Mouse (Mus musculus): ENCODE results near the gene Zc2hc1b. TPM values are rescaled to one million over a fixed set of nuclear protein-coding genes. Genes with fewer than 3 reads are reported as not detected.
"Not testable (repeated sequence)": the region's sequence is repeated elsewhere in the genome, so short reads cannot be mapped to it uniquely, and the experiment has no call there.

Gene Zc2hc1b
- polyA plus RNA-seq, 1 experiment = not detected

DNA sequence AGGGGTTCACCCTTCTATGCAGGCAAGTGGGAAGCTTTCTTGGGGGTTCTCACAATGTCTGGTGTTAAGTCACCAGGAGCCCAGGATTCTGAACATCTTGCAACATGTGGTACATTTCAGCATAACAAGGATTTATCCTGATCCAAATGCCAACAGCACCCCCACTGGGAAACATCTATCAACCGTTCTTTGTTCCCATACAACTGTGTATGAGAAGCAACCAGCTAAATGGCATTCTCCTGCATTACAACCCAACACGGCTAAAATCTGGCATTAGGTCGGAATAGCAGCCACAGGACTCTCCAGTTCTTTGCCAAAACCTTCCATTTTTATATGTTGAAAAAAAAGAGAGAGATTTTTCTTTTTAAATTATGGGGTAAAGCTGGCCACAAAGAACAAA lies 31.7 kb upstream of the Zc2hc1b start:
- Histone ChIP-seq H3K4me3 (ENCODE audit: insufficient read depth, low read depth, low read length) (no peak overlapping the region), H3K4me1 (ENCODE audit: control insufficient read depth, insufficient read depth, low read length) (no peaks in the 10 kb centered on the region), H3K27ac (ENCODE audit: insufficient read depth, low read depth, low read length) (no peak overlapping the region)
- TF ChIP-seq CTCF (IDR thresholded peaks at IDR 0.05; ENCODE audit: insufficient read depth, low read depth, low read length) (no peak), POLR2A (IDR thresholded peaks at IDR 0.05; ENCODE audit: insufficient read depth, low read depth, low read length) (no peak)
- 57% methylated on average over 3 of the region's 3 CpGs for WGBS

DNA sequence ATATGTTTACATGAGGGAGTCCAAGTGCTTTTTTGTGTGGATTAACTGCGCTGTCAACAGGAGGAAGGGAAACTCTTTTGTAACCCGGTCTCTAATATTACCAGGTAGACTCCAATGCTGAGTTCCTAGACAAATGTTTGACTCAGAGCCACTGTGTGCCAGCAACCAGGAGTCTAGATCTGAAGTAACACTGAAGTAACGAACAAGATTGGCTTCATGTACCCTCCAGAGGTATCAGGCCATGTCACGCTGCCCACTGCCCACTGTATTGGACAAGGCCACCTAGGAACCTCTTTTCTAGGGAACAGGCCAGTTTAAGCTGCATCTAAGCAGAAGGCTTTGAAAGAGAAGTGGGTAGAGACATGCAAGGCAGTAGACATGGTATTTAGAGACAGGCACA lies 31.2 kb upstream of the Zc2hc1b start:
- Histone ChIP-seq H3K27ac (ENCODE audit: insufficient read depth, low read depth, low read length) (no peak overlapping the region), H3K4me3 (ENCODE audit: insufficient read depth, low read depth, low read length) (no peak overlapping the region), H3K4me1 (ENCODE audit: control insufficient read depth, insufficient read depth, low read length) (no peaks in the 10 kb centered on the region)
- 89% methylated on average over 4 of the region's 4 CpGs for WGBS
- TF ChIP-seq POLR2A (IDR thresholded peaks at IDR 0.05; ENCODE audit: insufficient read depth, low read depth, low read length) (no peak), CTCF (IDR thresholded peaks at IDR 0.05; ENCODE audit: insufficient read depth, low read depth, low read length) (no peak)

DNA sequence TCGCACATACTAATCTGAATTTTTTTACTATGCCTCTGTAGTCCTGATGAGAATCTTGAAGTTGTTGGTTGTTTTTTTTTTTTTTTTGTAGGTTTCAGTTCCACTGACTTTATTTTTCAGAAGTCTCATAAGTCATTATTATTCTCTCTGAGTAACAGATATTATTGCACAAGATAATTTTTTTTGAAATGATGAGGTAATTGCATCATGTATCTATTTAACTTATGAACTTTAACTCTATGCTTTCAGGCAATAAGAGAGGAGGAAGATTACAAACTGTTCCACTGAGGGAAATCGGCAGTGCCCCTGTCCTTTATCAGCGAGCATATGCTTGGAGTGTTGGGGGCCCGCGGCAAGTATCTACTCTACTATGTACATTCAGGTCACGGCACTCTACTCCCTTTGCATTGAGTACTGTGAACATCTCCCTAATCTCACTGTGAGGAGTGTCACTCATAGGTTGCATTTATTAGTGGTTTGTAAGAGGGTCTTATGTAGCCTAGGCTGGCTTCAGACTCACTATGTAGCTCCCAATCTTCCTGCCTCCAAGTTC lies 24.0 kb upstream of the Zc2hc1b start:
- Histone ChIP-seq H3K27ac (ENCODE audit: insufficient read depth, low read depth, low read length) (no peak overlapping the region), H3K4me3 (ENCODE audit: insufficient read depth, low read depth, low read length) (no peak overlapping the region), H3K4me1 (ENCODE audit: control insufficient read depth, insufficient read depth, low read length) (no peaks in the 10 kb centered on the region)
- 96% methylated on average over 6 of the region's 6 CpGs for WGBS
- TF ChIP-seq CTCF (IDR thresholded peaks at IDR 0.05; ENCODE audit: insufficient read depth, low read depth, low read length) = no peak
- TF ChIP-seq POLR2A (IDR thresholded peaks at IDR 0.05; ENCODE audit: insufficient read depth, low read depth, low read length) = no peak

DNA sequence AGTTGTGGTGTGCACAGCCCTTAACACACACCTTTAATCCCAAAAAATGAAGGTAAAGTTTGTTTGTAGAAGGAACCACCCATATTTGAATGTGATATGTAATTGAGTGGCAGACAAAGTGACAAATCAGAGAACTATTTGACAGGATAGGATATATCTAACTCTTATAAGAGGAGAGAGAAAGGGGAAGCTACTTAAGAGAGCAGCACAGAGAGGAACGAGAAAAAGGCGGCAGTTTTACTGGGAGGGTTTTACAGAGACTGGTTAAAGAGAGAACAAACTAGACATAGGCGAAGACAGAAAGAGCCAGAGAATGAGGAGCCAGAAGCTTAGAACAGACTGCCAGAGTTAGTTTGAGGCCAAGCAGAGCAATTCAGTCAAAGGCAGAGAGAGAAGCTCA lies 23.0 kb upstream of the Zc2hc1b start:
- TF ChIP-seq POLR2A (IDR thresholded peaks at IDR 0.05; ENCODE audit: insufficient read depth, low read depth, low read length) = no peak
- no peak for TF ChIP-seq CTCF (IDR thresholded peaks at IDR 0.05; ENCODE audit: insufficient read depth, low read depth, low read length)
- Histone ChIP-seq H3K4me1 (ENCODE audit: control insufficient read depth, insufficient read depth, low read length) (no peaks in the 10 kb centered on the region), H3K27ac (ENCODE audit: insufficient read depth, low read depth, low read length) (no peak overlapping the region), H3K4me3 (ENCODE audit: insufficient read depth, low read depth, low read length) (no peak overlapping the region)
- 90% methylated on average over 3 of the region's 3 CpGs for WGBS

DNA sequence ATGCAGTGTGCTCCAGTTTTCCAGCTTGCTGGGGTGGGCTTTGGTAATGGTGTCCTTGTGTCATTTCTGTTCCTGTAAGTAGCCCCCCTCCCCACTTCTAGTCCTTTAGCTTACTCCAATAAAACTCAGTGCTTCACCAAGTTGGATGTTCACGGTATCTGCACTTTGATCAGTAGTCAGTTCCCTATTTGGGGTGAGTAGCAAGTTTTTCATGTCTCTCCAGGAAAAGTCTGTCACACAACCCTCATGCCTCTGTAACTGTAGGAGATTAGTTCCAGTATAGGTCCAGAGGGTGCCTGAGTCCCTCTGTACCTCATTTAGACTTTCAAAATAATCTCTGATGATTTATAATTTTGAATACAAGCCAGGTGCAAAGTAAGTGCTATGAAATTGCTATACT lies 21.4 kb upstream of the Zc2hc1b start:
- Histone ChIP-seq H3K4me3 (ENCODE audit: insufficient read depth, low read depth, low read length) (no peak overlapping the region), H3K4me1 (ENCODE audit: control insufficient read depth, insufficient read depth, low read length) (no peaks in the 10 kb centered on the region), H3K27ac (ENCODE audit: insufficient read depth, low read depth, low read length) (no peak overlapping the region)
- TF ChIP-seq POLR2A (IDR thresholded peaks at IDR 0.05; ENCODE audit: insufficient read depth, low read depth, low read length) = no peak
- WGBS = 90% methylated on average over 1 of the region's 1 CpGs

DNA sequence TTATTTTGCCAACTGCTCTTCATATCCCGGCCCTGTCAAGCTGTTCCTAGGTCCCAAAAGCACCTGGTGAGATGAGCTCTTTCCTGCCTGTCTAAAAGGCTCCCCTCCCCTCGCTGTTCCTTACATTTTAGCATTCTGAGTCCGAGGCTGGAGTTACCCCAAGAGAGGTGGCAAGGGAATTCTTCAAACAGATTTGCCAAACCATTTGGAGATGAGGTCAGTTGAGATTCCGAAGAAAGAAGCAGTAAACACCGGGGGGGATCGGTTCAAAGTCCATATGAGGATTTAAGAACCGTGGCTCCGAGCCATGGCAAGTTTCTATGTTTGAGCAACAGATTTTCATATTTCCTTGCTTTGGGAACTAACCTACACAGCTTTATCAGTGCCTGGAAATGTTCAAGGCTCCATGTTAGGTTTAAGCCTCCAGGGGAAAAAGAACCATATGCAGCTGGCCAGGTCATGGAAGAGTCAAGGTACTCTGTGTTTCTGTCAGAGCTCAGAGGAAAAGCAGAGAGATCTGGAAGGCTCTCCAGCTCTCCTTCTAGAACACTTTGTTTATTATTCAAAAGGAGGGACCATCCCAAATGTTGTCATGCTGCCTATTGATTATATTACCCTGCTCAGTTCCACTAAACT lies 19.2 kb upstream of the Zc2hc1b start:
- H3K27ac ChIP-seq (ENCODE audit: insufficient read depth, low read depth, low read length) = no peak overlapping the region
- no peak overlapping the region for H3K4me3 ChIP-seq (ENCODE audit: insufficient read depth, low read depth, low read length)
- WGBS = 82% methylated on average over 8 of the region's 8 CpGs
- 0 out of 2 replicates have a peak, but pooled peaks cover under 1% of the 10 kb centered on the region for H3K4me1 ChIP-seq (ENCODE audit: control insufficient read depth, insufficient read depth, low read length)
- TF ChIP-seq POLR2A (IDR thresholded peaks at IDR 0.05; ENCODE audit: insufficient read depth, low read depth, low read length) = no peak
- TF ChIP-seq CTCF (IDR thresholded peaks at IDR 0.05; ENCODE audit: insufficient read depth, low read depth, low read length) = no peak

DNA sequence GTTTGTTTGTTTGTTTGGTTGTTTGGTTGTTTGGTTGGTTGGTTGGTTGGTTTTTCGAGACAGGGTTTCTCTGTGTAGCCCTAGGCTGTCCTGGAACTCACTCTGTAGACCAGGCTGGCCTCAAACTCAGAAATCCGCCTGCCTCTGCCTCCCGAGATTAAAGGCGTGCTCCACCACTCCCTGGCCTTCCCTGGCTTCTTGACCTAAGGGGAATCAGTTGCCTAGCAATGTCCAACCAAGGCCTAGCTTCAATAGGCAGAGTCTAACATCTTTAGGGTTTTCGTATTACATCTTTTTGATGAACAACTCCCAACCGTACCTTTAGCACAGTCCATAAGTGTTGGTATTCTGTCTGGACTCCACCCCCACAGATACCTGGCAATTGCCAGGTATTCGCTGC lies 15.7 kb upstream of the Zc2hc1b start:
- not testable (repeated sequence) for H3K27ac ChIP-seq (ENCODE audit: insufficient read depth, low read depth, low read length); H3K4me3 ChIP-seq (ENCODE audit: insufficient read depth, low read depth, low read length); H3K4me1 ChIP-seq (ENCODE audit: control insufficient read depth, insufficient read depth, low read length)
- WGBS = 93% methylated on average over 7 of the region's 7 CpGs

DNA sequence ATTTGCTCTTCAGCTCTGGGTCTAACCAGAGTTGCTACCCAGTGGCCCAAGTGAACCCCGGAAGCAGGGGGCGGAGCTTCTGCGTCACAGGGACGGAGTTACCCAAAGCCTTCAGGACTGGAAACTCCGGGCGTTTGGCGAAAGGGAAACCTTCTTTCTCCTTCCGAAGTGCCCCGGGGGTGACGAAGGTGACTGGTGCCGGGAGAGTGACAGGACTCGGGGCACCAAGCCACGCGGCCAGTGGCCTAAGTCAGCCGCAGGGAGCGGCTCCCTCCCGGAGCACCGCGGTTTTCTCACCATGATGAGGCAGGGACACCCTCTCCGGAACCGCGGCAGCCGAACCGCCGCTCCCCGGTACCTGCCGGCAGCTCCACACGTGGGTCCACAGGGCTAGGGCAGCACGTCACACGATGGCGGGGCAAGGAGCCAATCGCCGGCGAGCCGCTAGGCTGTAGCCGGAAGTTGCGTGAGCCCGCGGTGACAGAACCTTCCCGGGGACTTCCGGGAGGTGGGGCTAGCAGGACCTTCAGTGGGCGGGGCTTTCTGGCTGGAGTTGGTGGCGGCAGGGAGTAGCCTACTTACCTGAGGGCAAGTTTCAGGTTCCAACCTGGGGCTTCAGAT lies 15.0 kb upstream of the Zc2hc1b start, which contains the start of gene Ltv1:
Ltv1 (minus strand) TSS at position 438 of the 621 bp plus-strand sequence.
- TF ChIP-seq POLR2A (IDR thresholded peaks at IDR 0.05; ENCODE audit: insufficient read depth, low read depth, low read length) (no peak; the same call in 1 of the 2 replicates), CTCF (IDR thresholded peaks at IDR 0.05; ENCODE audit: insufficient read depth, low read depth, low read length) (no peak)
- Histone ChIP-seq H3K4me1 (ENCODE audit: control insufficient read depth, insufficient read depth, low read length) (0 out of 2 replicates have a peak, but pooled peaks cover 2% of the 10 kb centered on the region), H3K27ac (ENCODE audit: insufficient read depth, low read depth, low read length) (peak within 1 kb of the TSS; percentile 31; the same call in 1 of the 2 replicates), H3K4me3 (ENCODE audit: insufficient read depth, low read depth, low read length) (peak within 1 kb of the TSS; percentile 63)
- WGBS = under 1% methylated on average over 43 of the region's 43 CpGs

DNA sequence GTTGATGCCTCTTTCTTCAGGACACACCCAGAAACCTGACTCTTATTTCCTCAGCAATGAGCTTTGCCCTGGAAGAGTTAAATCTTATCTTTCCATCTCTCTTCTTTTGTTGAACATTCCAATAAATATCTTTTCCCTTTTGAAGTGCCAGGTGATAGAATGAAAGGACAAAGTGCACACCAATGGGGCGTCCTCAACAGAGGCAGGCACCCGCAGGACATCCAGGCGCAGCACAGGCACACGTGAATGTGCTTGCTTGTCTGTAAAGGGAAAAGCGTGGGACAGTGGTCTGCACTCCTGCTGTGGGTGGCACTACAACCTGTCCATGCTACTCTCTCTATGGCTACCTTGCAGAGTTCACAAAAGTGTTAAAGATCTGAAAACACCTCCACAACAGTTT lies 12.1 kb upstream of the Zc2hc1b start:
- H3K27ac ChIP-seq (ENCODE audit: insufficient read depth, low read depth, low read length) = no peak overlapping the region
- 89% methylated on average over 5 of the region's 5 CpGs for WGBS
- 0 out of 2 replicates have a peak, but pooled peaks cover 2% of the 10 kb centered on the region for H3K4me1 ChIP-seq (ENCODE audit: control insufficient read depth, insufficient read depth, low read length)
- no peak for TF ChIP-seq CTCF (IDR thresholded peaks at IDR 0.05; ENCODE audit: insufficient read depth, low read depth, low read length)
- TF ChIP-seq POLR2A (IDR thresholded peaks at IDR 0.05; ENCODE audit: insufficient read depth, low read depth, low read length) = no peak
- H3K4me3 ChIP-seq (ENCODE audit: insufficient read depth, low read depth, low read length) = no peak overlapping the region

All from olfactory bulb, adult 2 months (tissue).